Mouse (Mus musculus): ENCODE results near the gene Nup93. TPM values are rescaled to one million over a fixed set of nuclear protein-coding genes. Genes with fewer than 3 reads are reported as not detected.

Nup93 gene
- polyA plus RNA-seq, 1 experiment from 2014 or later = 64.9 TPM

- Histone ChIP-seq H3K27ac (ENCODE audit: low read length) (peak overlapping the region; percentile 93), H3K27me3 (ENCODE audit: control insufficient read depth, insufficient read depth, low read length) (peaks cover 10% of the 10 kb centered on the region), H3K4me1 (ENCODE audit: control insufficient read depth, insufficient read depth, low read length) (peaks cover 38% of the 10 kb centered on the region), H3K9ac (ENCODE audit: low read length) (peak overlapping the region; percentile 67), H3K36me3 (ENCODE audit: control insufficient read depth, insufficient read depth, low read length) (no peaks in the 10 kb centered on the region), H3K4me2 (ENCODE audit: low read depth, low read length) (peak overlapping the region; percentile 49; the same call in 1 of the 2 replicates), H3K9me3 (replicated peaks; ENCODE audit: control insufficient read depth, low read length) (no peaks in the 10 kb centered on the region), H3K4me3 (replicated peaks; ENCODE audit: low read length) (no peak overlapping the region; the same call in 1 of the 2 replicates)
- 25% methylated on average over 12 of the region's 12 CpGs for WGBS
- peak; percentile 34 for ATAC-seq (ENCODE audit: insufficient read depth, low FRiP score)
Measured at GRCm38 (mm10) chr8:94184357-94184843, 30.0 kb upstream of the Nup93 start.

GRCm38 (mm10) chr8:94185791-94186190 lies 28.6 kb upstream of the Nup93 start:
- H3K4me2 ChIP-seq (ENCODE audit: low read depth, low read length) = no peak overlapping the region
- ATAC-seq (ENCODE audit: insufficient read depth, low FRiP score) = no peak
- WGBS = 62% methylated on average over 6 of the region's 6 CpGs
- H3K9ac ChIP-seq (ENCODE audit: low read length) = no peak overlapping the region
- no peaks in the 10 kb centered on the region for H3K9me3 ChIP-seq (replicated peaks; ENCODE audit: control insufficient read depth, low read length)
- H3K4me3 ChIP-seq (replicated peaks; ENCODE audit: low read length) = no peak overlapping the region
- H3K36me3 ChIP-seq (ENCODE audit: control insufficient read depth, insufficient read depth, low read length) = no peaks in the 10 kb centered on the region
- H3K27me3 ChIP-seq (ENCODE audit: control insufficient read depth, insufficient read depth, low read length) = no peaks in the 10 kb centered on the region; the same call in 1 of the 2 replicates
- H3K4me1 ChIP-seq (ENCODE audit: control insufficient read depth, insufficient read depth, low read length) = peaks cover 29% of the 10 kb centered on the region
- H3K27ac ChIP-seq (ENCODE audit: low read length) = peak overlapping the region; percentile 80

- H3K4me2 ChIP-seq (ENCODE audit: low read depth, low read length) = peak overlapping the region; percentile 42
- peaks cover 37% of the 10 kb centered on the region for H3K4me1 ChIP-seq (ENCODE audit: control insufficient read depth, insufficient read depth, low read length)
- H3K9ac ChIP-seq (ENCODE audit: low read length) = peak overlapping the region; percentile 51
- H3K27me3 ChIP-seq (ENCODE audit: control insufficient read depth, insufficient read depth, low read length) = no peaks in the 10 kb centered on the region; the same call in 1 of the 2 replicates
- peak; percentile 78 for ATAC-seq (ENCODE audit: insufficient read depth, low FRiP score)
- no peaks in the 10 kb centered on the region for H3K36me3 ChIP-seq (ENCODE audit: control insufficient read depth, insufficient read depth, low read length)
- no peaks in the 10 kb centered on the region for H3K9me3 ChIP-seq (replicated peaks; ENCODE audit: control insufficient read depth, low read length)
- 0 out of 2 replicates have a peak overlapping the region, but pooled peaks have one; percentile 12 for H3K4me3 ChIP-seq (replicated peaks; ENCODE audit: low read length)
- H3K27ac ChIP-seq (ENCODE audit: low read length) = peak overlapping the region; percentile 80
- WGBS = 5% methylated on average over 17 of the region's 17 CpGs
Measured at GRCm38 (mm10) chr8:94186542-94186941, 27.8 kb upstream of the Nup93 start.

GRCm38 (mm10) chr8:94187290-94188002 lies 26.9 kb upstream of the Nup93 start:
- peak overlapping the region; percentile 42; the same call in 1 of the 2 replicates for H3K4me2 ChIP-seq (ENCODE audit: low read depth, low read length)
- H3K27ac ChIP-seq (ENCODE audit: low read length) = peak overlapping the region; percentile 80
- no peak overlapping the region for H3K4me3 ChIP-seq (replicated peaks; ENCODE audit: low read length)
- H3K27me3 ChIP-seq (ENCODE audit: control insufficient read depth, insufficient read depth, low read length) = no peaks in the 10 kb centered on the region; the same call in 1 of the 2 replicates
- ATAC-seq (ENCODE audit: insufficient read depth, low FRiP score) = no peak
- 43% methylated on average over 21 of the region's 21 CpGs for WGBS
- H3K9ac ChIP-seq (ENCODE audit: low read length) = peak overlapping the region; percentile 51
- H3K36me3 ChIP-seq (ENCODE audit: control insufficient read depth, insufficient read depth, low read length) = no peaks in the 10 kb centered on the region
- no peaks in the 10 kb centered on the region for H3K9me3 ChIP-seq (replicated peaks; ENCODE audit: control insufficient read depth, low read length)
- peaks cover 37% of the 10 kb centered on the region for H3K4me1 ChIP-seq (ENCODE audit: control insufficient read depth, insufficient read depth, low read length)

GRCm38 (mm10) chr8:94189275-94190031 lies 24.9 kb upstream of the Nup93 start:
- 67% methylated on average over 13 of the region's 13 CpGs for WGBS
- no peak for ATAC-seq (ENCODE audit: insufficient read depth, low FRiP score)
- Histone ChIP-seq H3K4me3 (replicated peaks; ENCODE audit: low read length) (no peak overlapping the region), H3K9ac (ENCODE audit: low read length) (no peak overlapping the region), H3K27ac (ENCODE audit: low read length) (no peak overlapping the region), H3K36me3 (ENCODE audit: control insufficient read depth, insufficient read depth, low read length) (no peaks in the 10 kb centered on the region), H3K4me2 (ENCODE audit: low read depth, low read length) (no peak overlapping the region), H3K9me3 (replicated peaks; ENCODE audit: control insufficient read depth, low read length) (no peaks in the 10 kb centered on the region), H3K27me3 (ENCODE audit: control insufficient read depth, insufficient read depth, low read length) (no peaks in the 10 kb centered on the region; the same call in 1 of the 2 replicates), H3K4me1 (ENCODE audit: control insufficient read depth, insufficient read depth, low read length) (peaks cover 27% of the 10 kb centered on the region)

- peak; percentile 57 for ATAC-seq (ENCODE audit: insufficient read depth, low FRiP score)
- WGBS = 19% methylated on average over 21 of the region's 21 CpGs
- peaks cover 24% of the 10 kb centered on the region for H3K4me1 ChIP-seq (ENCODE audit: control insufficient read depth, insufficient read depth, low read length)
- H3K27me3 ChIP-seq (ENCODE audit: control insufficient read depth, insufficient read depth, low read length) = no peaks in the 10 kb centered on the region; the same call in 1 of the 2 replicates
- H3K36me3 ChIP-seq (ENCODE audit: control insufficient read depth, insufficient read depth, low read length) = no peaks in the 10 kb centered on the region
- H3K4me3 ChIP-seq (replicated peaks; ENCODE audit: low read length) = peak overlapping the region; percentile 43
- 0 out of 2 replicates have a peak overlapping the region, but pooled peaks have one; percentile 14 for H3K27ac ChIP-seq (ENCODE audit: low read length)
- no peaks in the 10 kb centered on the region for H3K9me3 ChIP-seq (replicated peaks; ENCODE audit: control insufficient read depth, low read length)
- H3K4me2 ChIP-seq (ENCODE audit: low read depth, low read length) = peak overlapping the region; percentile 61
- H3K9ac ChIP-seq (ENCODE audit: low read length) = peak overlapping the region; percentile 60
Measured at GRCm38 (mm10) chr8:94191101-94191691, 23.2 kb upstream of the Nup93 start.

- Histone ChIP-seq H3K36me3 (ENCODE audit: control insufficient read depth, insufficient read depth, low read length) (no peaks in the 10 kb centered on the region), H3K4me3 (replicated peaks; ENCODE audit: low read length) (no peak overlapping the region), H3K9me3 (replicated peaks; ENCODE audit: control insufficient read depth, low read length) (no peaks in the 10 kb centered on the region), H3K4me1 (ENCODE audit: control insufficient read depth, insufficient read depth, low read length) (peaks cover 9% of the 10 kb centered on the region; the same call in 1 of the 2 replicates), H3K4me2 (ENCODE audit: low read depth, low read length) (no peak overlapping the region), H3K27me3 (ENCODE audit: control insufficient read depth, insufficient read depth, low read length) (no peaks in the 10 kb centered on the region), H3K9ac (ENCODE audit: low read length) (no peak overlapping the region), H3K27ac (ENCODE audit: low read length) (no peak overlapping the region)
- no peak for ATAC-seq (ENCODE audit: insufficient read depth, low FRiP score)
- 58% methylated on average over 1 of the region's 1 CpGs for WGBS
Measured at GRCm38 (mm10) chr8:94192926-94193325, 21.4 kb upstream of the Nup93 start.

- H3K27ac ChIP-seq (ENCODE audit: low read length) = no peak overlapping the region
- no peaks in the 10 kb centered on the region for H3K27me3 ChIP-seq (ENCODE audit: control insufficient read depth, insufficient read depth, low read length)
- H3K4me2 ChIP-seq (ENCODE audit: low read depth, low read length) = no peak overlapping the region
- H3K9me3 ChIP-seq (replicated peaks; ENCODE audit: control insufficient read depth, low read length) = no peaks in the 10 kb centered on the region
- H3K4me1 ChIP-seq (ENCODE audit: control insufficient read depth, insufficient read depth, low read length) = peaks cover 11% of the 10 kb centered on the region; the same call in 1 of the 2 replicates
- H3K36me3 ChIP-seq (ENCODE audit: control insufficient read depth, insufficient read depth, low read length) = no peaks in the 10 kb centered on the region
- no peak for ATAC-seq (ENCODE audit: insufficient read depth, low FRiP score)
- 78% methylated on average over 7 of the region's 7 CpGs for WGBS
- no peak overlapping the region for H3K9ac ChIP-seq (ENCODE audit: low read length)
- H3K4me3 ChIP-seq (replicated peaks; ENCODE audit: low read length) = no peak overlapping the region
Measured at GRCm38 (mm10) chr8:94194591-94195223, 19.7 kb upstream of the Nup93 start.

Measured in stomach, embryonic 16.5 days (tissue).